Mouse (Mus musculus): ENCODE measurements at regions not wholly inside any gene's neighbourhood (a gene's known extent, or its start where the extent isn't known, plus 50 kb on each side); places are given as distances from the start of the nearest gene placed in this dataset.

DNA sequence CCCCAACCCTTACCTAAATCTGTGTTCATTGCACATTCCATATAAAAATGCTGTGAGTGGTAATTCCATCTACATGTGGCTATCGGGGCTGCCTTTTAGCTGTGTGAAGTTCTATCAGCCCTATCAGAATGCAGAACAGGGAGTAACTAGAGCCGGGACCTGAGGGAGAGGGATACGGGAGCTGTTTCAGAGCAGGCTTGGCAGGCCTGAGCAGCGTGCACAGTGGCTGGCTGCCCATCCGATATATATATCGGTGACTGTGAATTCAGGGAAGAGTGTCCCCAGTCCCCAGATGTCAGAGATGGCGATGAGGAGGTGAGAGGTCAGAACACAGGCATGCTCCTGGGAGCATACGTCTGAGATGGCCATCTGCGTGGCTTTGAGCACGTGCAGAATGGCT, 79.0 kb downstream of the Arl4c start:
- TF ChIP-seq CTCF (IDR thresholded peaks at IDR 0.05; ENCODE audit: low read depth) (no peak), EP300 (IDR thresholded peaks at IDR 0.05; ENCODE audit: low read depth) (no peak)
